Mouse (Mus musculus) spleen, adult 2 months (tissue): ENCODE measurements at regions not wholly inside any gene's neighbourhood (a gene's known extent, or its start where the extent isn't known, plus 50 kb on each side); places are given as distances from the start of the nearest gene placed in this dataset.

Source experiments
- DNase-seq, 2 experiments: peaks; one replicate each; pipeline versions ENCODE4 v3.0.0 to v3.0.0-alpha.2; 2012 to 2021; ENCODE audit warnings: low spot score in 2 of 2, low read depth in 1 of 2
- H3K27ac ChIP-seq: fragments of 200-500 bp; 2 replicates; pipeline ENCODE4 v1.5.1; 2012; ENCODE audit warnings: low read length, inconsistent platforms; ENCODE audit not compliant: insufficient read depth
- H3K27me3 ChIP-seq: fragments of 200-500 bp; 2 replicates; pipeline ENCODE4 v1.6.1; 2012; ENCODE audit warnings: mild to moderate bottlenecking, moderate library complexity, low read length, inconsistent platforms; ENCODE audit not compliant: control insufficient read depth, insufficient read depth
- H3K36me3 ChIP-seq: fragments of 200-500 bp; 2 replicates; pipeline ENCODE4 v1.6.1; 2012; ENCODE audit warnings: mild to moderate bottlenecking, low read length, inconsistent platforms; ENCODE audit not compliant: control insufficient read depth, insufficient read depth
- H3K4me1 ChIP-seq: fragments of 200-500 bp; 2 replicates; pipeline ENCODE4 v1.6.1; 2011; ENCODE audit warnings: inconsistent platforms; ENCODE audit not compliant: control insufficient read depth, insufficient read depth, insufficient read length
- H3K4me3 ChIP-seq: fragments of 200-500 bp; 2 replicates; pipeline ENCODE4 v1.5.1; 2011; ENCODE audit warnings: mild to moderate bottlenecking, inconsistent platforms; ENCODE audit not compliant: insufficient read depth, insufficient read length; ENCODE audit errors: extremely low read depth
- CTCF ChIP-seq: fragments of 200-500 bp; IDR thresholded peaks from 2 replicates; pipeline ENCODE4 v1.5.1; 2011; ENCODE audit warnings: mild to moderate bottlenecking, inconsistent platforms; ENCODE audit not compliant: insufficient read depth, insufficient read length, insufficient replicate concordance; ENCODE audit errors: extremely low read depth
- POLR2A ChIP-seq: fragments of 200-500 bp; IDR thresholded peaks from 2 replicates; pipeline ENCODE4 v1.6.1; 2011; ENCODE audit warnings: low read depth, low read length, inconsistent platforms
- WGBS: fragments of 180-500 bp; shearing (Covaris S2); methylation state at CpG from one replicate; pipeline ENCODE4 v1.1.7; 2018; 5-methylcytosine and 5-hydroxymethylcytosine counted together

- H3K27me3 ChIP-seq: no peaks in the 10 kb centered on the region
- peaks cover 8% of the 10 kb centered on the region; the same call in 1 of the 2 replicates for H3K4me1 ChIP-seq
- no peak overlapping the region for H3K27ac ChIP-seq
- no peaks in the 10 kb centered on the region for H3K36me3 ChIP-seq
- no peak for DNase-seq
- WGBS: 93% methylated on average over 12 of the region's 12 CpGs
- no peak overlapping the region for H3K4me3 ChIP-seq
- no peak for TF ChIP-seq POLR2A
- TF ChIP-seq CTCF: no peak
Observed at GRCm38 (mm10) chr4:62808553-62808950, 156.8 kb upstream of the Zfp618 start.

GRCm38 (mm10) chr4:62809048-62809447, 156.3 kb upstream of the Zfp618 start:
- TF ChIP-seq POLR2A: no peak
- no peak for TF ChIP-seq CTCF
- Histone ChIP-seq H3K4me1 (peaks cover 8% of the 10 kb centered on the region; the same call in 1 of the 2 replicates), H3K27me3 (no peaks in the 10 kb centered on the region), H3K36me3 (no peaks in the 10 kb centered on the region), H3K4me3 (no peak overlapping the region), H3K27ac (no peak overlapping the region)
- DNase-seq: no peak
- WGBS: 72% methylated on average over 4 of the region's 4 CpGs

GRCm38 (mm10) chr4:62819889-62820288, 145.5 kb upstream of the Zfp618 start:
- no peak overlapping the region for H3K27ac ChIP-seq
- no peak for DNase-seq
- H3K27me3 ChIP-seq: no peaks in the 10 kb centered on the region
- 93% methylated on average over 2 of the region's 2 CpGs for WGBS
- TF ChIP-seq POLR2A: no peak
- no peak for TF ChIP-seq CTCF
- no peaks in the 10 kb centered on the region for H3K4me1 ChIP-seq
- H3K36me3 ChIP-seq: no peaks in the 10 kb centered on the region
- no peak overlapping the region for H3K4me3 ChIP-seq

- Histone ChIP-seq H3K27me3 (no peaks in the 10 kb centered on the region), H3K4me3 (no peak overlapping the region), H3K36me3 (no peaks in the 10 kb centered on the region), H3K27ac (no peak overlapping the region), H3K4me1 (no peaks in the 10 kb centered on the region)
- no peak for DNase-seq
- 18% methylated on average over 2 of the region's 2 CpGs for WGBS
- TF ChIP-seq POLR2A (no peak), CTCF (no peak)
Observed at GRCm38 (mm10) chr4:62821288-62821687, 144.1 kb upstream of the Zfp618 start.

GRCm38 (mm10) chr4:62822568-62822967, 142.8 kb upstream of the Zfp618 start:
- TF ChIP-seq POLR2A (no peak), CTCF (no peak)
- 28% methylated on average over 7 of the region's 7 CpGs for WGBS
- Histone ChIP-seq H3K4me3 (no peak overlapping the region), H3K36me3 (no peaks in the 10 kb centered on the region), H3K27ac (no peak overlapping the region), H3K27me3 (no peaks in the 10 kb centered on the region), H3K4me1 (no peaks in the 10 kb centered on the region)
- DNase-seq: peak in 1 of 2 experiments; percentile 15

GRCm38 (mm10) chr4:62823082-62823481, 142.3 kb upstream of the Zfp618 start:
- no peak for DNase-seq
- Histone ChIP-seq H3K27ac (no peak overlapping the region), H3K4me3 (no peak overlapping the region), H3K27me3 (no peaks in the 10 kb centered on the region), H3K36me3 (no peaks in the 10 kb centered on the region), H3K4me1 (no peaks in the 10 kb centered on the region)
- TF ChIP-seq CTCF (no peak), POLR2A (no peak)
- 79% methylated on average over 7 of the region's 7 CpGs for WGBS

GRCm38 (mm10) chr4:62823555-62824250, 141.7 kb upstream of the Zfp618 start:
- TF ChIP-seq CTCF (no peak), POLR2A (no peak)
- WGBS: 64% methylated on average over 9 of the region's 9 CpGs
- Histone ChIP-seq H3K36me3 (no peaks in the 10 kb centered on the region), H3K4me3 (no peak overlapping the region), H3K27me3 (no peaks in the 10 kb centered on the region), H3K27ac (no peak overlapping the region), H3K4me1 (no peaks in the 10 kb centered on the region)
- DNase-seq: no peak
